Mouse (Mus musculus): ENCODE measurements around the gene Prox1. TPM values are rescaled to one million over a fixed set of nuclear protein-coding genes. Genes with fewer than 3 reads are reported as not detected.
A peak's percentile ranks its signal among the peaks of the same experiment; 100 is the strongest.

Prox1 gene
- polyA plus RNA-seq, 1 experiment from 2014 or later: 16.0 TPM

DNA sequence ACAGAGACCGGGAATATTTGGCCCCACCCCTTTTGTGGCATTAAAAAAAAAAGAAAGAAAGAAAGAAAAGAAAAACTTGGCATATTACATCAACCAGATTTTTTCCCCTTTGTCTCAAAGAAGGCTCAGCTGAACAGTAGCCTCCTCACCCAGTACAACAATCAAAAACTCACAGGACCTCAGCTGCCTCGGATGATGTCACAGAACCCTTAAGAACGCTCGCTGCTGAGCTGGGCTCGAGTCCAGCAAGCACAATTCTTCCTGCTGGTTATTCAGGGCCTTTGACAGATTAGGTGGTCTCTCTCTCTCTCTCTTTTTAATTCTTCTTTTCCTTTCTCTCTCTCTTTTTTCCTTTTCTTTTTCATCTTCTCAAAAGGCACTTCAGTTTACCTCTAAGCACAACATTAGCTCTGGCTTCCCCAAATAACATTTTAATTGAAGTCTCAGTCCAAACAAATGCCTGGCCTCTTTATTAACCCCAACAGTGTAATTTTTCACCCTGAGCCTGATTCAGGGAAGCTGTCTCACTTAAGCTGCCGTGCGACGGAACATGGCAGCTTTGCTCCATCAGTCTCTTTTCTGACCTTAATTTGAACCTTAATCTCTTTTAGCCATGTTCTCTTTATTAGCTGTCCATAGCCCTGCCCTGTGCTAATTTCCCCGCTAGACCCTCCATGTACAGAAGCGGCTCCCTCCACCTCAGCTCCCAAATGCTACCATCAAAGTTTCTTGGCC, 19.9 kb upstream of the Prox1 start:
- ATAC-seq (ENCODE audit: extremely low read depth, insufficient number of reproducible peaks, low FRiP score, low TSS enrichment): no peak
- no peaks in the 10 kb centered on the region for H3K9me3 ChIP-seq
- no peaks in the 10 kb centered on the region for H3K36me3 ChIP-seq
- H3K4me2 ChIP-seq: no peak overlapping the region
- WGBS: 37% methylated on average over 10 of the region's 10 CpGs
- peaks cover 43% of the 10 kb centered on the region for H3K4me1 ChIP-seq
- H3K27ac ChIP-seq (replicated peaks): peak overlapping the region; percentile 76
- no peak overlapping the region for H3K4me3 ChIP-seq
- no peak overlapping the region for H3K9ac ChIP-seq
- H3K27me3 ChIP-seq (replicated peaks): no peaks in the 10 kb centered on the region

DNA sequence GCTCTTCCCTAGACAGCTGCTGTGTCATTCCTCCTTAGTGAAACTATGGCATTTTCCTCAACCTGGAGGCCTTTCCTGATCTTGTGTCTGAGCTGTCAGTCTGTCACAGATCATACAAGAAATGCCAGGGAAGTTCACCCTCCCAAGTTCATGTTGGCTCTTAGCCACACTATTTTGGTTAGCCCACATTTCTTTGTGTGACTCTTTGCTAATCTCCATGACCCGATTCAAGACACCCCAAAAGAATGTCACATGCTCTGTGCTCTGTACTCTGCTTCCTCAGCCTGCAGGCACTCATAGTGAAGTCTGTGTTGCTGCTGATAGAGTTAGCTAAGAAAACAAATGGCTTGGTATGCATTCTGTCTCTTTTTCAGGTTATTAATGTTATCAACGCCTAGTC, 18.6 kb upstream of the Prox1 start:
- no peaks in the 10 kb centered on the region for H3K9me3 ChIP-seq
- H3K27me3 ChIP-seq (replicated peaks): no peaks in the 10 kb centered on the region
- peak overlapping the region; percentile 76 for H3K27ac ChIP-seq (replicated peaks)
- H3K4me1 ChIP-seq: peaks cover 46% of the 10 kb centered on the region
- H3K4me2 ChIP-seq: peak overlapping the region; percentile 25; the same call in 1 of the 2 replicates
- no peak overlapping the region for H3K4me3 ChIP-seq
- ATAC-seq (ENCODE audit: extremely low read depth, insufficient number of reproducible peaks, low FRiP score, low TSS enrichment): no peak
- 39% methylated on average over 2 of the region's 2 CpGs for WGBS
- H3K9ac ChIP-seq: 0 out of 2 replicates have a peak overlapping the region, but pooled peaks have one; percentile 40
- H3K36me3 ChIP-seq: no peaks in the 10 kb centered on the region

DNA sequence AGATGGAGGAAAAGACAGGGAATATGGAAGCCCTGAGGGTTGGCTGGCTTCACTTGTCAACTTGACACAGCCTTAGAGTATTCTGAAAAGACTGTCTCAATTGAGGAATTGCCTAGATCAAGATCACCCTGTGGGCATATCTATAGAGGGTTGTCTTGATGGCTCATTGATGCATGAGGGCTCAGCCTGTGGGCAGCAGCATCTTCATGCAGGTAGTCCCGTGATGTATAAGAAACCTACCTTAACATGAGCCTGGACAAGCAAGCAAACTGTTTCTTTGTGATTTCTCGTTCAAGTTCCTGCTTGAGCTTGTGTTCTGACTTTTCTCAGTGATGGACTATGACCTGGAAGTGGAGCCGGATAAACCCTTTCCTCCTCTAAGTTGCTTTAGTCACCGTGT, 15.8 kb upstream of the Prox1 start:
- Histone ChIP-seq H3K4me1 (peaks cover 35% of the 10 kb centered on the region), H3K27me3 (replicated peaks) (no peaks in the 10 kb centered on the region), H3K4me2 (no peak overlapping the region), H3K27ac (replicated peaks) (no peak overlapping the region), H3K9ac (no peak overlapping the region), H3K9me3 (no peaks in the 10 kb centered on the region), H3K36me3 (no peaks in the 10 kb centered on the region), H3K4me3 (no peak overlapping the region)
- ATAC-seq (ENCODE audit: extremely low read depth, insufficient number of reproducible peaks, low FRiP score, low TSS enrichment): no peak
- WGBS: 79% methylated on average over 4 of the region's 4 CpGs

DNA sequence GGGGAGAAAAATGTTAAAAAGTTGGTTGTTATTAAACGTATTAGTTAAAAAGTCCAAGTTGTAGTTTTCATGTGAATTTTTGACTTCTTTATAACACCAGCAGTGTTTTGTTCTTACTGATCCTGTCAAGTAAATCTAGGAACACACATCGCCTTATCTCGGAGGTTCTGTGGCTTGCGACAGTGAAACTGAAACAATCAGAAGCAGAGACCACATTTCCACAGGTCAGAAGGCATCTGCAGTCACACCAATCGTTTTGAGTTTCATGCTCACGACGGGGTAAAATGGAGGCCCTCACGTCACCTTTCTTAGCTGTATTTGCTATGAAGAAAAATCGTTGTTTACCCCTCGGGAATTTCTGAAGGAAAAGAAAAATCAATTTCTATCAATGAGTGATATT, 14.8 kb upstream of the Prox1 start:
- peaks cover 32% of the 10 kb centered on the region for H3K4me1 ChIP-seq
- H3K4me3 ChIP-seq: no peak overlapping the region
- H3K36me3 ChIP-seq: no peaks in the 10 kb centered on the region
- no peaks in the 10 kb centered on the region for H3K9me3 ChIP-seq
- H3K27me3 ChIP-seq (replicated peaks): no peaks in the 10 kb centered on the region
- H3K9ac ChIP-seq: no peak overlapping the region
- no peak for ATAC-seq (ENCODE audit: extremely low read depth, insufficient number of reproducible peaks, low FRiP score, low TSS enrichment)
- no peak overlapping the region for H3K27ac ChIP-seq (replicated peaks)
- WGBS: 63% methylated on average over 10 of the region's 10 CpGs
- no peak overlapping the region for H3K4me2 ChIP-seq

DNA sequence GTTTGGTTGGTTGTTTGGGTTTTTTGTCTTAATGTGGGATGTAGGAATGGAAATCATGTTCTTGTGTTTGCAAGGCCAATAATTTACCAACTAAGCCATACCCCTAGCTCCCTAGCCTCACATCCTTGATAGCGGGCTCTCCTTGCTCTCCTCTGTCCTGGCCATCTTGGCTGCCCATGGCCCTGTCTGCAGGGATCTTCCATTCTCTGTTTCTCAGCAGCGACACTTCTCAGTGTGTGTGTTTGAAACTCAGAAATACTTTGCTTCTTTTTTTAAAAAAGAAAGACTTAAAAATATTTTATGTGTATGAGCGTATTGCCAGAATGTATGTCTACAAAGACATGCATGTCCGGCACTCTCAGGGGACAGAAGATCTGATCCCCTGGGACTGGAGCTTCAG, 13.1 kb upstream of the Prox1 start:
- Histone ChIP-seq H3K4me1 (peaks cover 15% of the 10 kb centered on the region), H3K27ac (replicated peaks) (no peak overlapping the region)
- WGBS: 83% methylated on average over 4 of the region's 4 CpGs

DNA sequence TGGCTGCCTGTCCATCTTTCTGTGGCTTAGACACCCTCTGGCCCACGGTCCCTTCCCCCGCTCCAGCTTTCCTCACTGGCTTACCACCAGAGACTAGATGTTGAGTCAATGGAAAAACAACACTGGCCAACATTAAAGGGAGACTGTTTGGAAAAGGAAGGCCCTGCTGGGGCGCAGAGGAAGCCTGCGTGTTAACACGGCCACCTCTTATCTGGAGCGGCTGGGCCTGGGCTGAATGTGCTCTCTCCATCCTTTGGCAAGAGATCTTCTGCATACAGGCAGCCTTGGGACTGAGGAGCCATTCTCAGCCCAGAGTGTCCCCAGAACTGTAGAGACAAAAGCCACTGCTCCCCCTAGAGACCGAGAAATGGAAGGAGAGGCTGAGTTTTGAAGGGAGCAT, 11.3 kb upstream of the Prox1 start:
- Histone ChIP-seq H3K4me1 (peaks cover 16% of the 10 kb centered on the region), H3K4me3 (no peak overlapping the region), H3K36me3 (no peaks in the 10 kb centered on the region), H3K4me2 (no peak overlapping the region), H3K9me3 (no peaks in the 10 kb centered on the region), H3K27ac (replicated peaks) (peak overlapping the region; percentile 24; the same call in 1 of the 2 replicates), H3K9ac (no peak overlapping the region), H3K27me3 (replicated peaks) (no peaks in the 10 kb centered on the region)
- 60% methylated on average over 7 of the region's 7 CpGs for WGBS
- peak; percentile 37; the same call in 1 of the 2 replicates for ATAC-seq (ENCODE audit: extremely low read depth, insufficient number of reproducible peaks, low FRiP score, low TSS enrichment)

More for the DNA sequence above, 13.1 kb upstream of the Prox1 start:
- no peak overlapping the region for H3K4me2 ChIP-seq
- no peaks in the 10 kb centered on the region for H3K36me3 ChIP-seq
- H3K9me3 ChIP-seq: no peaks in the 10 kb centered on the region
- H3K27me3 ChIP-seq (replicated peaks): no peaks in the 10 kb centered on the region
- H3K4me3 ChIP-seq: no peak overlapping the region
- H3K9ac ChIP-seq: no peak overlapping the region
- ATAC-seq (ENCODE audit: extremely low read depth, insufficient number of reproducible peaks, low FRiP score, low TSS enrichment): no peak

- WGBS: 53% methylated on average over 6 of the region's 6 CpGs
- Histone ChIP-seq H3K9me3 (no peaks in the 10 kb centered on the region), H3K4me2 (no peak overlapping the region), H3K4me1 (peaks cover 16% of the 10 kb centered on the region), H3K4me3 (no peak overlapping the region), H3K36me3 (no peaks in the 10 kb centered on the region), H3K9ac (no peak overlapping the region), H3K27ac (replicated peaks) (no peak overlapping the region), H3K27me3 (replicated peaks) (peaks cover 7% of the 10 kb centered on the region)
- no peak for ATAC-seq (ENCODE audit: extremely low read depth, insufficient number of reproducible peaks, low FRiP score, low TSS enrichment)
Observed at GRCm38 (mm10) chr1:190180861-190181260, 10.3 kb upstream of the Prox1 start.

GRCm38 (mm10) chr1:190176961-190177360, 6.4 kb upstream of the Prox1 start:
- Histone ChIP-seq H3K27ac (replicated peaks) (no peak overlapping the region), H3K9me3 (no peaks in the 10 kb centered on the region), H3K4me2 (no peak overlapping the region), H3K4me1 (peaks cover 47% of the 10 kb centered on the region), H3K9ac (no peak overlapping the region), H3K27me3 (replicated peaks) (peaks cover 36% of the 10 kb centered on the region), H3K4me3 (no peak overlapping the region), H3K36me3 (no peaks in the 10 kb centered on the region)
- 27% methylated on average over 3 of the region's 3 CpGs for WGBS
- no peak for ATAC-seq (ENCODE audit: extremely low read depth, insufficient number of reproducible peaks, low FRiP score, low TSS enrichment)

DNA sequence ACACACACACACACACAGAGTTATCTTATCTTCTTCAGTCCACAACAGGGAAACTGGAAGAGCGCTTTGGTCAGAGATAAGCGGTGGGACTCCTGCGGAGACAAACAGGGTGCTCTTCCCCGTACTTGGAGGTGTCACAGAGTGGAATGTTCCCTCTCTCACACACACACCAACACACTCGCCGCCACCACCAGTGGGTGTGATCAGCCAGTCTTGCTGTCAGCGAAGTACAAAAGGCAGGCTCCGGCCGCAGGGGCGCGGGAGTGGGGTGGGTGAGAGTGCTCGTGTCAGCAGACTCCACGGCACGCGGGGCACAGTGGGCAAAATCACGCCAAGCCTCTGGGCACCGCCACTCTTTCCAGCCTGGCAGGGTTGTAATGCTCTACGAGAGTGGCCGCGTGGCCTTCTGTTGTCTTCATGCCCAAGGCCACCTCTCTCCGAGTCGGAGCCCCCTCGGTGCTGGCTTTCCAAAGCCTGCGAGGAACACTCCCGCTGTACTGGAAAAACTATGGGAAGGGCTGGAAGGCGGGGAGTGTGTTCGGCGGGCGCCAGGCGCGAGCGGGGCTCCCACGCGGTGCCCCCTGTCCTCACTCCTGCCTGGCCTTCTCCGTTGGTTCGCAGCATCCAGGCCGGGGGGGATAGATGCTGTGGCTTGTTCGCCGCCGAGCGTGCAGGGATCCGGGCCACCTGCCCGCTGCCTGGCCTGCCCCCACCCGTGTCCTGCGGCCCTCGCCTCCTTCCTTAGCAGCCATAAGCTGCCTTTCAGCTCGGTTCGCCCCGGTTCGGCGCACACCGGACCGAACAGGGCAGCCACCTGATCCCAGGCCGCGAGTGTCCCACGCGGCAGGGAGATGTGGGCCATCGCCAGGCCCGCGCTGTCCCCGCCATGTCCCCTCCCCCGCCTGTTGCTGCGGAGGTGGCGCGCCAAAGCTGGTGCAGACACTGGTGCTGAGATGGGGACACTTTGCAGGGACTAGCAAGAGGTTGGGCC, 4.5 kb upstream of the Prox1 start:
- ATAC-seq (ENCODE audit: extremely low read depth, insufficient number of reproducible peaks, low FRiP score, low TSS enrichment): no peak; the same call in 1 of the 2 replicates
- H3K4me3 ChIP-seq: peak overlapping the region; percentile 74
- peak overlapping the region; percentile 58 for H3K27ac ChIP-seq (replicated peaks)
- H3K4me1 ChIP-seq: peaks cover 49% of the 10 kb centered on the region
- H3K9ac ChIP-seq: peak overlapping the region; percentile 82
- 1% methylated on average over 65 of the region's 65 CpGs for WGBS
- H3K9me3 ChIP-seq: no peaks in the 10 kb centered on the region
- no peaks in the 10 kb centered on the region for H3K36me3 ChIP-seq
- H3K27me3 ChIP-seq (replicated peaks): peaks cover 39% of the 10 kb centered on the region
- H3K4me2 ChIP-seq: peak overlapping the region; percentile 78

- Histone ChIP-seq H3K9ac (peak overlapping the region; percentile 82), H3K27ac (replicated peaks) (peak overlapping the region; percentile 58), H3K4me3 (peak overlapping the region; percentile 74), H3K36me3 (no peaks in the 10 kb centered on the region), H3K9me3 (no peaks in the 10 kb centered on the region), H3K4me2 (peak overlapping the region; percentile 78), H3K4me1 (peaks cover 49% of the 10 kb centered on the region), H3K27me3 (replicated peaks) (peaks cover 39% of the 10 kb centered on the region)
- no peak for ATAC-seq (ENCODE audit: extremely low read depth, insufficient number of reproducible peaks, low FRiP score, low TSS enrichment)
- 2% methylated on average over 13 of the region's 13 CpGs for WGBS
Observed at GRCm38 (mm10) chr1:190174231-190174630, 3.7 kb upstream of the Prox1 start.

- WGBS: 5% methylated on average over 15 of the region's 16 CpGs
- Histone ChIP-seq H3K36me3 (no peaks in the 10 kb centered on the region), H3K9ac (peak overlapping the region; percentile 89), H3K9me3 (no peaks in the 10 kb centered on the region), H3K4me2 (peak overlapping the region; percentile 78), H3K4me1 (peaks cover 50% of the 10 kb centered on the region), H3K27me3 (replicated peaks) (peaks cover 39% of the 10 kb centered on the region), H3K4me3 (peak overlapping the region; percentile 74), H3K27ac (replicated peaks) (peak overlapping the region; percentile 58)
- ATAC-seq (ENCODE audit: extremely low read depth, insufficient number of reproducible peaks, low FRiP score, low TSS enrichment): no peak
Observed at GRCm38 (mm10) chr1:190173596-190173995, 3.1 kb upstream of the Prox1 start.

All from heart, embryonic 13.5 days (tissue).